In the genomic region with DNA sequence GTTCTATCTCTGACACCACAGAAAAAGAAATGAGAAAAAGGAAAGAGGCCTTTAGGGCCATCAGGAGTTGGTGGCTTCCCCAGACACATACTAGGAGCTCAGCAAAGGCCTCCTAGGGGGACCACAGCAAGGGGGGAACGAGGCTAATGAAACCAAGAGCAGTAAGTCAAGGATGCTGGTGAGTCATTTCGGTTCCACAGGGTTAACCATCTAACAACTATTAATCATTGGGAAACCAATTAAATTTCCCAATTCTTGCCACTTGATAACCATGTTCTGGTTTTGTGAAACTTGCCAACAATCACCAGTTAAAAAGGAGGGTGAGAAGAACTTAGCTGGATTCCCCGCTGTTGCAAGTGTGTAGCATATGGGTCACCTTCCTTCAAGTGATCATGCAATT, we compare ENCODE assay signal across 20 mouse cellular contexts.
DNase-seq lines count a peak whose midpoint lies in the region; ATAC-seq lines count a peak whose summit lies in the region.
"Had no signal": no experiment of that assay in that cellular context is flagged by ENCODE, and none has a peak within 500 bp of the region (broad histone marks: within the 10 kb centered on the region; RNA-seq: fewer than 3 reads in every experiment).

No protein-coding gene starts in this region.

- ATAC-seq in lung, embryonic 16.5 days (ENCODE audit: low read depth), result no peak
- ATAC-seq: activated CD4-positive, CD25-positive, alpha-beta regulatory T cell, adult 4 months; forebrain, embryonic 13.5 days; forebrain, postnatal 0 days; hindbrain, embryonic 16.5 days; Patski had no signal

- H3K4me1 ChIP-seq in lung, embryonic 16.5 days (replicated peaks; ENCODE audit: control insufficient read depth, insufficient read depth, low read length), result peaks cover 6% of the 10 kb centered on the region; the same call in 1 of the 2 replicates
- H3K4me1 ChIP-seq: embryonic facial prominence, embryonic 10.5 days; forebrain, embryonic 13.5 days; heart, embryonic 10.5 days; hindbrain, embryonic 12.5 days had no signal

- no peaks in the 10 kb centered on the region for H3K9me3 ChIP-seq in lung, embryonic 16.5 days (ENCODE audit: control insufficient read depth, low read length)
- H3K9me3 ChIP-seq: embryonic facial prominence, embryonic 10.5 days; forebrain, embryonic 13.5 days; heart, embryonic 10.5 days; hindbrain, embryonic 12.5 days had no signal

- no peak overlapping the region for H3K9ac ChIP-seq in lung, embryonic 16.5 days (ENCODE audit: low read length)
- H3K9ac ChIP-seq: forebrain, embryonic 13.5 days; forebrain, postnatal 0 days; hindbrain, embryonic 12.5 days had no signal

- peak; percentile 53 for DNase-seq in adrenal gland, adult 2 months
- DNase-seq in adrenal gland, postnatal 25 days, result no peak
- DNase-seq in lung, adult 18-20 months, result no peak
- peak; percentile 18 for DNase-seq in induced T-regulatory cell, adult 2 months (ENCODE audit: low read depth)
- no peak for DNase-seq in heart, adult 9 months (ENCODE audit: low spot score in 2 of 2)
- DNase-seq in left cerebral cortex, postnatal 10 days (ENCODE audit: extremely low spot score in 1 of 2, low spot score in 2 of 2), result no peak
- DNase-seq: cerebellum, adult 2 months; cerebellum, postnatal 10 days; forebrain, postnatal 0 days; gastrocnemius, postnatal 14 days; heart, postnatal 10 days; heart, postnatal 4 days had no signal

- H3K27ac ChIP-seq in lung, embryonic 16.5 days (ENCODE audit: low read length), result 0 out of 2 replicates have a peak overlapping the region, but pooled peaks have one; percentile 5
- H3K27ac ChIP-seq: embryonic facial prominence, embryonic 10.5 days; forebrain, embryonic 13.5 days; heart, embryonic 10.5 days; hindbrain, embryonic 12.5 days had no signal

- 85% methylated on average over 3 of the region's 3 CpGs for WGBS in lung, embryonic 16.5 days

- H3K36me3 ChIP-seq in lung, embryonic 16.5 days (ENCODE audit: control insufficient read depth, insufficient read depth, low read length), result no peaks in the 10 kb centered on the region
- H3K36me3 ChIP-seq: embryonic facial prominence, embryonic 10.5 days; heart, embryonic 10.5 days; hindbrain, embryonic 12.5 days had no signal

- no peak overlapping the region for H3K4me3 ChIP-seq in lung, embryonic 16.5 days (ENCODE audit: low read length)
- H3K4me3 ChIP-seq: embryonic facial prominence, embryonic 10.5 days; forebrain, embryonic 13.5 days; heart, embryonic 10.5 days; hindbrain, embryonic 12.5 days had no signal

- no peaks in the 10 kb centered on the region for H3K27me3 ChIP-seq in lung, embryonic 16.5 days (ENCODE audit: control insufficient read depth, insufficient read depth, low read depth, low read length)
- H3K27me3 ChIP-seq: forebrain, embryonic 13.5 days; hindbrain, embryonic 12.5 days; Patski had no signal

- no peak overlapping the region for H3K4me2 ChIP-seq in lung, embryonic 16.5 days (ENCODE audit: low read depth, low read length)
- H3K4me2 ChIP-seq: forebrain, embryonic 13.5 days; hindbrain, embryonic 12.5 days had no signal

- intact Hi-C loops in left cerebral cortex, postnatal 10 days (cut with DNase I), result no loop called here

Comparison
In these comparisons a context has a peak if more than half of its experiments do, and no peak if none do; other contexts are left out.
1. DNase-seq: peak in adrenal gland, adult 2 months (single experiment) and induced T-regulatory cell, adult 2 months (single experiment); none in adrenal gland, postnatal 25 days (single experiment), lung, adult 18-20 months (0 of 2), heart, adult 9 months (0 of 2) and left cerebral cortex, postnatal 10 days (0 of 2).